Mouse (Mus musculus): ENCODE measurements at regions not wholly inside any gene's neighbourhood (a gene's known extent, or its start where the extent isn't known, plus 50 kb on each side); places are given as distances from the start of the nearest gene placed in this dataset.

DNA sequence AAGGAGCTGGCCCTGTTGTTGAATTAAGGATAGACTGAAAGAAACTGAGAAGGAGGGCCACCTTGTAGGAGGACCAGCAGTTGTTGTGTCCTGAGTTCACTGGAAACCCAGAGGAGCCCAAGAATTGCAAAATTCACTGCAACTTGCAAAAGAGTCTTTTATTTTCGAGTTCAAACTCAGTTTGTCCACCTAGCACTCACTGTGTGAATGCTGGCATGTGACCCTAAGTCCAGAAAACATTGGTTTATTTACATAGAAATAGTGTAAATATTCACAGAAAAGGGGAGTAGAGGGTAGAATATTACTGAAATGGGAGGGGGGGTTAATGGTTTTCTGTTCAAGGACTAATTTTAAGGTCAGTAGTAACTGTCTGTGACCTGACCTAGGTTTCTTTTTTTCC is 394.7 kb downstream of the 4933405O20Rik start:
- DNase-seq: no peak
- WGBS: 24% methylated on average over 1 of the region's 1 CpGs
- Histone ChIP-seq H3K4me3 (replicated peaks; ENCODE audit: extremely low read depth, low read depth, low read length) (no peak overlapping the region), H3K4me1 (ENCODE audit: control insufficient read depth, insufficient read depth, low read length) (no peaks in the 10 kb centered on the region)
- TF ChIP-seq POLR2A (IDR thresholded peaks at IDR 0.05; ENCODE audit: borderline replicate concordance, extremely low read depth, low read depth, low read length): no peak
- TF ChIP-seq CTCF (IDR thresholded peaks at IDR 0.05; ENCODE audit: insufficient read depth, low read length): no peak

DNA sequence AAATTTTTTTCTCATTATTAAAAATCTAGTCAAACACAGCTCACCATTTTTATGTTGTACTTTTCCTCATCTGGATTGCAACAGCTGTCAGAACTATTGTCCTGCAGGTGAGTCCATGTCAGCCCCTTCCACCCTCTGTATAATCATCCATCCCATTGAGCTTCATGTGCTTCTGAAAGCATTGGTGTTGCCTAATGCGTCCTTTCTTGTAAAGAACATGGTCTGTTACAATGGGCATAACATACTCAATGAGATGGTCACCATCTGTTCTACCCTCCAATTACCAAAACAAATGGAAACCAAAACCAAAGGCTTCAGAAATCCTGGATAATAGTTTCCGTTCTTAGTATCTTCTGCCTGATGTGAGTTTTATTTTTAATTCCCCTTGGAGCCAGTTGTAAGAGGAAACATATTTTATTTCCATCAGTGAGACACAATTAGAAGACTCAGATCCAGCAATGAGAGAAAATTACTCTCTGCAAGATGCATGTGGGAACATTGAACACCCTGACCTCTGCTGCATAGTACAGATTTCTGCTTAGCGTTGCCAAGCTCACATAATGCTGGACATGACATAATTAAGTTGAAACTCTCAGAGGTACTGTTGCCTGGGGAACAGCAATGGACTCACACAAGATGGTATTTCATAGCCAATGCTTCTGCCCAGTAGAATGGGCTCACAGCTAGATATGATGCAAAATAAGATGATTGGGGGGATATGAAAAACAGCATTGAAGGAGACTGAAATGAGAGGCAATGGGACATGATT is 443.1 kb downstream of the 4933405O20Rik start:
- no peak for TF ChIP-seq POLR2A (IDR thresholded peaks at IDR 0.05; ENCODE audit: borderline replicate concordance, extremely low read depth, low read depth, low read length)
- no peak for TF ChIP-seq CTCF (IDR thresholded peaks at IDR 0.05; ENCODE audit: insufficient read depth, low read length)
- DNase-seq: no peak
- H3K4me3 ChIP-seq (replicated peaks; ENCODE audit: extremely low read depth, low read depth, low read length): no peak overlapping the region
- 71% methylated on average over 3 of the region's 3 CpGs for WGBS
- no peaks in the 10 kb centered on the region for H3K4me1 ChIP-seq (ENCODE audit: control insufficient read depth, insufficient read depth, low read length)

GRCm38 (mm10) chr7:51051496-51051895 is 452.5 kb downstream of the 4933405O20Rik start:
- TF ChIP-seq CTCF (IDR thresholded peaks at IDR 0.05; ENCODE audit: insufficient read depth, low read length) (no peak), POLR2A (IDR thresholded peaks at IDR 0.05; ENCODE audit: borderline replicate concordance, extremely low read depth, low read depth, low read length) (no peak)
- no peak overlapping the region for H3K4me3 ChIP-seq (replicated peaks; ENCODE audit: extremely low read depth, low read depth, low read length)
- no peaks in the 10 kb centered on the region for H3K4me1 ChIP-seq (ENCODE audit: control insufficient read depth, insufficient read depth, low read length)
- DNase-seq: no peak
- WGBS: 70% methylated on average over 3 of the region's 3 CpGs

DNA sequence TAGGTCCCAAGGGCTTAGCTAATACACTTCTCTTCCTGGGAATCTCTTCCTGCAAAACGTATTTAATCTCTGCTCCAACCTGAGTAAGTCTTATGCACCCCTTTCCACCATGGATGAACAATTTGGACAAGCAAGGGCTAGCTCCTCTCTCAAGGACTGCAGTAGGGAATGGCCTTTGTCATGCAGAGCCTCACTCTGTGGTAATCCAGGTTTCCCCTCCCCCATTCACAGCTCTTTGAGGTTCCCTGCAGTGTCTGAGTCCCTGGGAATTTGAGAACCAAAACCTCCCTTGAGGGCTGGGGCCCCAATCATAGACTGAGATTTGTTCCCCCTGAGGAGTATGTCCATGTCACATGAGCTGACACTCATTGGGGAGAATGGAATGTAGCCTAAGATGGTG is 442.5 kb upstream of the Ano5 start:
- Histone ChIP-seq H3K4me1 (ENCODE audit: control insufficient read depth, insufficient read depth, low read length) (no peaks in the 10 kb centered on the region), H3K4me3 (replicated peaks; ENCODE audit: extremely low read depth, low read depth, low read length) (no peak overlapping the region)
- TF ChIP-seq CTCF (IDR thresholded peaks at IDR 0.05; ENCODE audit: insufficient read depth, low read length) (no peak), POLR2A (IDR thresholded peaks at IDR 0.05; ENCODE audit: borderline replicate concordance, extremely low read depth, low read depth, low read length) (no peak)
- DNase-seq: no peak
- WGBS: 6% methylated on average over 1 of the region's 1 CpGs

DNA sequence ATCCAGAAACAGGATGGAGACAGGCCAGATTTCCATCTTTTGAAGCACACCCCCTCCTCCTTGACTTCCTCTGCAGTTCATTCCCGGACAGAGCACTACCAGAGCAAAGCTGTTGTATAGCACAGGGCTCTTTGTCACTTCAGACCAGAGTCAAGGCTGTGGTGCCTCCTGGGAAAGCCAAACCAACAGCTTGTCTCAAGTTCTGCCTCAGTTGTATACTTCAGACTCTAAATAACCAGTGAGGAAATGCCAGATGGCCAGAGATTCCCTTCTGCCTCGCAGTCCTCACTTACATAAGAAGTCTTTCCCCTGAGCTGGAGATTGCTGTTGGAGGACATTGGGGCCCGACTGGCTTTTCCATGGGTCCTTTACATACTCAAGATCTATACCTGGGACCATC is 417.1 kb upstream of the Ano5 start:
- no peak overlapping the region for H3K4me3 ChIP-seq (replicated peaks; ENCODE audit: extremely low read depth, low read depth, low read length)
- H3K4me1 ChIP-seq (ENCODE audit: control insufficient read depth, insufficient read depth, low read length): no peaks in the 10 kb centered on the region
- DNase-seq: no peak
- WGBS: 56% methylated on average over 3 of the region's 3 CpGs
- no peak for TF ChIP-seq POLR2A (IDR thresholded peaks at IDR 0.05; ENCODE audit: borderline replicate concordance, extremely low read depth, low read depth, low read length)
- no peak for TF ChIP-seq CTCF (IDR thresholded peaks at IDR 0.05; ENCODE audit: insufficient read depth, low read length)

GRCm38 (mm10) chr7:51101166-51101565 is 409.7 kb upstream of the Ano5 start:
- no peak for TF ChIP-seq CTCF (IDR thresholded peaks at IDR 0.05; ENCODE audit: insufficient read depth, low read length)
- no peak for TF ChIP-seq POLR2A (IDR thresholded peaks at IDR 0.05; ENCODE audit: borderline replicate concordance, extremely low read depth, low read depth, low read length)
- H3K4me3 ChIP-seq (replicated peaks; ENCODE audit: extremely low read depth, low read depth, low read length): no peak overlapping the region
- DNase-seq: no peak
- H3K4me1 ChIP-seq (ENCODE audit: control insufficient read depth, insufficient read depth, low read length): no peaks in the 10 kb centered on the region
- 53% methylated on average over 2 of the region's 2 CpGs for WGBS

- no peaks in the 10 kb centered on the region for H3K4me1 ChIP-seq (ENCODE audit: control insufficient read depth, insufficient read depth, low read length)
- no peak for DNase-seq
- TF ChIP-seq POLR2A (IDR thresholded peaks at IDR 0.05; ENCODE audit: borderline replicate concordance, extremely low read depth, low read depth, low read length) (no peak), CTCF (IDR thresholded peaks at IDR 0.05; ENCODE audit: insufficient read depth, low read length) (no peak)
- WGBS: 66% methylated on average over 4 of the region's 4 CpGs
- H3K4me3 ChIP-seq (replicated peaks; ENCODE audit: extremely low read depth, low read depth, low read length): no peak overlapping the region
These were observed 370.0 kb upstream of the Ano5 start for GRCm38 (mm10) chr7:51140796-51141195.

GRCm38 (mm10) chr7:51175211-51175610 is 335.6 kb upstream of the Ano5 start:
- TF ChIP-seq POLR2A (IDR thresholded peaks at IDR 0.05; ENCODE audit: borderline replicate concordance, extremely low read depth, low read depth, low read length) (no peak), CTCF (IDR thresholded peaks at IDR 0.05; ENCODE audit: insufficient read depth, low read length) (no peak)
- no peaks in the 10 kb centered on the region for H3K4me1 ChIP-seq (ENCODE audit: control insufficient read depth, insufficient read depth, low read length)
- 67% methylated on average over 8 of the region's 8 CpGs for WGBS
- DNase-seq: no peak
- H3K4me3 ChIP-seq (replicated peaks; ENCODE audit: extremely low read depth, low read depth, low read length): no peak overlapping the region

DNA sequence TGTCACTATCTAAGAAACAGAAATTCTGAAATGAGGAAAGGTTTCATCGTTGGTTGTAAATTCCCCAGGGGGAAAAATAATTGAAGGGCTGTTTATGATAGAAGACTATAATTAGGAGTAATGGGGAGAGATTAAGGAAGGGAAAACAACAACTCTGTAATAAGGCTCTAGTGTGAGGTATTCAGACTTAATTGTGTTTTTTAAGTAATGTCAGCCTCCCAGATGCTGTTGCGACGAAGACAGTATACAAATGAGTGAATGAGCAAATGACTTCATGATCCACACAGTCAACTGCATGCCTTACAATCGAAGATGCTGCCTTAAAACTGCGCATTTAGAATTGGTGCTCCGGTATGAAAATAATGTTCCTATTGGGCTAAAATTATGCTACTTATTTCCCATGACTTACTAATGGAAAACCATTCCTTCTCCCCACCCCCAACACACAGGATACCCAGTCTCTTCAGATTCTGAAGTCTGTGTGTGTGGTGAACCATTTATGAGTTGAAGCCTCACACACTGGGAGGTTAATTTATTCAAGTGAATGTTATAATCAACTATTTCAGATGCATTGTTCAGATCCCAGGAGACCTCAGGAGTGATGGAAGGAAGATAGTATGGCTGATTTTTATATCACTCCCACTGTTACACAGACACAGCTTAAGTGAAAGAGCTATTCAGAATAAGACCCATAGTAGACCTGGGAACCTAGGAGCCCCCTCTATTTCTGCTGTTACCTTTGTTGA is 295.2 kb upstream of the Ano5 start:
- TF ChIP-seq CTCF (IDR thresholded peaks at IDR 0.05; ENCODE audit: insufficient read depth, low read length): no peak
- TF ChIP-seq POLR2A (IDR thresholded peaks at IDR 0.05; ENCODE audit: borderline replicate concordance, extremely low read depth, low read depth, low read length): no peak
- Histone ChIP-seq H3K4me1 (ENCODE audit: control insufficient read depth, insufficient read depth, low read length) (no peaks in the 10 kb centered on the region), H3K4me3 (replicated peaks; ENCODE audit: extremely low read depth, low read depth, low read length) (no peak overlapping the region)
- WGBS: 88% methylated on average over 6 of the region's 6 CpGs
- no peak for DNase-seq

- Histone ChIP-seq H3K4me3 (replicated peaks; ENCODE audit: extremely low read depth, low read depth, low read length) (no peak overlapping the region), H3K4me1 (ENCODE audit: control insufficient read depth, insufficient read depth, low read length) (no peaks in the 10 kb centered on the region)
- WGBS: 65% methylated on average over 3 of the region's 3 CpGs
- no peak for TF ChIP-seq POLR2A (IDR thresholded peaks at IDR 0.05; ENCODE audit: borderline replicate concordance, extremely low read depth, low read depth, low read length)
- TF ChIP-seq CTCF (IDR thresholded peaks at IDR 0.05; ENCODE audit: insufficient read depth, low read length): no peak
- DNase-seq: no peak
These were observed 294.6 kb upstream of the Ano5 start for GRCm38 (mm10) chr7:51216233-51216605.
